Mouse (Mus musculus): ENCODE results near the gene Tpm1.

The Tpm1 gene

DNA sequence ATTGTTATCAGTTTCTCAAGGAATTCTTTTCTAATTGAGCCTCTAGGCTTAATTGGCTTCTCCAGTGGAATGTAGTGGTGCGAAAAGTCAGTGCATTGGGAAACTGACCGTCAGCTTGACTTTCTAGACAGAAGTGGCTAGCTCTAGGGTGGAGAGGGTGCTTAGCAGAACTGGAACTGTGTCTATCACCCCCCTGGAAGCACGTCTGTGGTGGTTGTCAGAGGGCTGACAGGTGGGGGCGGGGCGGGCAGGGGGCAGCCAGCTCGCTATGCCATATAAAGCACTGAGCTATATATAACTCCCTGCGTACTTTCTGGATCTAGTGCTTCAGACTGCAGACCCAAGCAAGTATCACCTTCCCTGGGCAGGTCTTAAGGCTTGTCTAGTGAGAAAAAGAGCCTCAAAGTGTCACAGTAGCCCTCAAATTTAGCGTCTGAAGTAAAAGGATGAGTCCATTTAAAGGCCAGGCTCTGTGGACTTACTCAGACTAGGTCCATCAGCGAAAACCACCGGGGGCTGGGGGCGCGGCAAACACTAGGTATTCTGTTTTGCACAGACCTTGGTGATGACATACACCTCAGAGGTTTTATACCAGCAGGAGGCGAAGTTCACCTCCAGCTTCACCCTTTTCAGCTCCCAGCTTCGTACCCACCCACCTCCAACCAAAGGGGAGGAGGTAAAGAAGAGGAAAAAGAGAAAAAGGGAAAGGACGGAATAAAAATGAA is 2.2 kb downstream of the Tpm1 start:
- DNase-seq (ENCODE audit: low spot score) = no peak

GRCm38 (mm10) chr9:67045966-67046602 is 3.1 kb downstream of the Tpm1 start:
- no peak for DNase-seq (ENCODE audit: low spot score)

DNA sequence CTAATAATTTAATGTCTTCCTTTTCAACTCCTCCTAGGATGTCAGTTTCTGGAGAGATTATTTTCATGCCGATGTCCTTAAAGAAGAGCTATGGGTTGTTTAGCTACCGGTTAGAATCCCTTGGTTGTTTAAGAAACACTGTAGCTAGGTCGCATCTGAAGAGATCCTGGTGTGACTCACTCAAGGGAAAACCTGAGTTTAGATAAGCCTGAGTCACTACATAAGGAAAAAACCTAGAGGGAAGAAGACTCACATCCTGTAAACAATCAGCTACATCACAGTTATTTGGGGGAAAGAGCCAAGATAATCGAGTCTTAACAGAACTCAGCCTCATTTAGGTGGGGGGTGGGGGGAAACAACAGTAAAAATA is 3.9 kb downstream of the Tpm1 start:
- DNase-seq (ENCODE audit: low spot score) = no peak

- DNase-seq (ENCODE audit: low spot score) = peak; percentile 69
These were observed 4.5 kb downstream of the Tpm1 start for GRCm38 (mm10) chr9:67044551-67045305.

GRCm38 (mm10) chr9:67043231-67044199 is 5.7 kb downstream of the Tpm1 start:
- peak; percentile 96 for DNase-seq (ENCODE audit: low spot score)

GRCm38 (mm10) chr9:67042813-67043207 is 6.4 kb downstream of the Tpm1 start:
- DNase-seq (ENCODE audit: low spot score) = no peak

DNA sequence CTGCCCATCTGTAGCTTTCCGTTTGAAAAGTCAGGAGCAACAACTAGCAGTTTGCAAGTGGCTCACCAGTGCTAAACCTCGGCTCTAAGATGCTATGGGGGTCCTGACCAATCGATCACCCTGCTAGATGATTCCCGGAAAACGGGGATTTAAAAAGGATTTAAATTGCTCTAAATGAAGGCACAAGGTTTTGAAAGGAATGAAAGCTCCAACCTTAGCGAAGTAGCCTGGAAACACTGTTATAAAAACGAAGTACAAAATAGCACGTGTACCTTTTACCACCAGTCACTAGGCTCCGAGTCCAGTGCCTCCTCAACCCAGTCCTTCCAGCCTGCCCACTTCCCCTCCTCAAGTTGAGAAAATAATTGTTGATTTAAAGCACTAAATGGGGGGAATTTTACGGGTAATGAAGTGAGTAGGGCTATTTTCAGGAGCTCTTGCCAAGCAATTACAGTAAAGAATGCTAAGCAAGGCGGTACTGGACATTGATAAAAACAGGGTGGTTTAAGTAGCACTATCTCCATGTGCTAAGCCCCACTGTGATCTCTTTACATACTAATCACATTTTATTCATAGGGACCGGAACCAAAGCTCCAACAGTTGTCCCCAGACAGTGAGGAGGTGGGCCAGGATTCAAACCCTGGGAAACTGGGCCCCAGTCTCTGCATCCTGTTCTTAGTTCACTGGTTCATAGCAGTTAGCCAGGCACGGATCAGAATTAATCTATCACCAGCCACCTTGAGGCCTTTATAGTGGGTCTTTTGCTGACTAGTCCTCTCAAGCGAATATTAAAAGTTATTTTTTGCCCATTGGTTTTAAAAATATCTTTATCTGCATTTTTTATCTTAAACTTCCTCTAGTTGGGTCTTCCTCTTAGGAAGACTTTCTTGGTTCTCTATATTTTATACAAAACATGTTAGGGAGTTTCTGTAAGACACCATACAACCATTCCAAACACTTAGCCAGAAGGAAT is 7.1 kb downstream of the Tpm1 start:
- no peak for DNase-seq (ENCODE audit: low spot score)

DNA sequence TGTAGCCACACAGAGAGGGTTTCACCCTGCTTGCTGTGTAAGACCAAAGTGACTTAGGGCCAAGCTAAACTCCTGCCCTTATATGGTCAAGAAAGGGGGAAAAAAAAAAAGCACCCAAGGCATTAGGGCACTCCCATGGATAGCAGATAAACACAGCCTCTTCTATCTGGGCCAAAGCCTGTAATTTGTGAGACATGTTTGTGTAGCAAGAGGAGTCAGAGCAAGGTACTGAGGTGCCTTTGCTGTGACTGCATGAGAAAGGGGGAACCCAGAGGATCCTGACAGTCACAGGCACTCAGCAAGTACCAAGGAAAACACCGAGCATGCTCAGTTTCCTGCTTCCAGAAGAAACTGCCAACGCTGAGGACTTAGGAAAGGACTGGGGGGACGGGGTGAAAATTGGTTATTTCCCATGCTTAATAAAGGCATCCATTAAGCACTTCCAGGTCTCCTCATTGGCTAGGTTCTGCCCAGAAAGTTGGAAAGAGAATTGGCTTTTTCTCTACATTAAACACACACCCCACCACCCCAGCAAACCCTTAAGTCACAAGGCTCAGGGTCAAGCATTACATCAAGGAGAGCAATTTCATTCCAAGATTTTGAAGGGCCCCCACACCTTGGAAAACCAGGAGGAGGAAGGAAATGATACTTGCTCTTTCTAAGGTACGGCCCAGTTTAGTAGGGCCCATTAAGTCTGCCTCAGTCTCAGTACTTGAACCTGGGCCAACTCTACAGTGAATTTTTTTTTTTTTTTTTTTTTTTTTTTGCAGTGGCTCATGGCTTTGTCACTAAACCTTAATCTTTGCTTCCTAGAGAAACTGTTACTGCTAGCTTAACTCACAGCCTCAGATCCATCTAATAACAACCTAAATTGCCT is 8.0 kb downstream of the Tpm1 start:
- DNase-seq (ENCODE audit: low spot score) = no peak

DNA sequence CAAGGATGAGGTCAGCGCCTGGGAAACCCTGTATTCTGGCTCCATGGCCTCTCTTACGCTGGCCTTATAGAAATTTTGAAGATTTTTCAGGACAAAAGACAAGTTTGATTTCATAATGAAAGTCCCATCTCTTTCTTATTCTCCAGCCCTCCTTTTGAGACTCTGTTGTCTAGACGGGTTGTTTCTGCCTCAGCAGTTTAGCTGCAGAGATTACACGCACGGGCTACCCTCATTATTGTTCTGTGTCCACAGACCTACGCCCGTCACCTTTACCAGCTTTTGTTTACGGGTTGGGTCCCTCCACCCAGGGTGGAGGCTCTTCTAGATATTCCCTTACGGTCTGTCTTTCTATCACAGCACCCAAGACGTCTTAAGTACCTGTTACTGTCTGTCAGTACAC is 9.3 kb downstream of the Tpm1 start:
- DNase-seq (ENCODE audit: low spot score) = no peak

- no peak for DNase-seq (ENCODE audit: low spot score)
These were observed 10.5 kb downstream of the Tpm1 start for GRCm38 (mm10) chr9:67038686-67039085.

DNA sequence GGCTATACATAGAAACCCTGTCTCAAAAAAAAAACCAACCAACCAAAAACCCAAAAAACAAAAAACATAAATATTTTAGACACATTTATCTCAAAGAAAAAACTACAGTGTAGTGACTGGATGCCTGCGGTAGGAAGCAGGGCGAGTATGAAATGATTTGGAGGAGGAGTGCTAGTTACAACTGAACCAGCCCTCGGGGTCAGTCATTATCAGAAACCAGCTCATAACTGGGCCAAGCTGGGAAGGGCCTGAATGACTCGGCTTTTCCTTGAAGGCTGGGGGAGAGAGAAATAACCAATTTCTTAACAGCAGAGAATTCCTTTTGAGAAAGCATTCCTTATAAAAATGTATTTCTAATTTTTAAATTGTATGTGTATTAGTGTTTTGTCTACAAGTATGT is 11.5 kb downstream of the Tpm1 start:
- no peak for DNase-seq (ENCODE audit: low spot score)

DNA sequence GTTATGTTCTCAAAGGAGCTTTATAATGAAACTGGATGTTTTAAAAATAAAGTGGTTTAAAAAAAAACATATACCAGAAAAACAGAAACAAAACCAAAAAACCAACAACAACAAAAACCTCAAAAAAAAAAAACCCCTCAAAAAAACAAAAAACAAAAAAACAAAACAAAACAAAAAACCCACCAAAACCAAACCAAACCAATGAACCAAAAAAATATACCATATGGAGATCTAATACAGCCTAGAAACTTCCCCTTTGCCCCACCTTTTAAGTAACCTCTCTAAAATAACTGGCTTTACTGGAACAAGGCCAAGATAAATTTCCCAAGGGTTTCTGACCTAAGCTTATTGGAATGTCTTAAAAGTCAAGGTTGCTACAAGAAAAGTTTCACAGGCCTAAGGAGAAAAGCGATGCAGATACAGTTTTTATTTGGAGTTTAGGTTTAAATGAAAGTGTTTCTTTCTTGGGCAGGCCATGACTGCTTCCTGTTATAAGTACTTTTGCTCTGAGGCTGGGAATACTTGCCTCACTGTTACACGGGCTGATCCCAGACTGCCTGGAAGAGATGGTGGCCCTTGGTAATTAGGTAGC is 12.6 kb downstream of the Tpm1 start:
- DNase-seq (ENCODE audit: low spot score) = no peak

DNA sequence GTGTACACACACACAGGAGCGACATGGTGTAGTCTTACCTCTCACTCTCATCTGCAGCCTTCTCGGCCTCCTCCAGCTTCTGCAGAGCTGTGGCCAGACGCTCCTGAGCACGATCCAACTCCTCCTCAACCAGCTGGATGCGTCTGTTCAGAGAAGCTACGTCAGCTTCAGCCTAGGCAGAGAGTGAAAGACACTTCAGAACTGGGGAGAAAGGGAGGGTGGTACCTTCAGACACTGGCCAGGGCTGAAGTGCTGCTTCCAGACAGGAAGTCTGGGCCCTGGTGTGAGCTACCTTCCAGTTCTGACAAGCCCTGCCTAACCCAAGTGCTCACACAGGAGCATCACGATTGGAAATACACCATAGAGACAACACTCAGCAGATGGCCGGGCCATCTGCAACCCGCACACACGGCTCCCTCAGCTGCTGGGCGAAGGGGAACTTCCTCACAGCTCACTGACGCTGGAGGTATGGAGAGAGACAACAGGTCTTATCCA is 13.2 kb downstream of the Tpm1 start:
- DNase-seq (ENCODE audit: low spot score) = no peak

GRCm38 (mm10) chr9:67034677-67035076 is 14.5 kb downstream of the Tpm1 start:
- no peak for DNase-seq (ENCODE audit: low spot score)

- no peak for DNase-seq (ENCODE audit: low spot score)
These were observed 16.2 kb downstream of the Tpm1 start for GRCm38 (mm10) chr9:67033016-67033415.

DNA sequence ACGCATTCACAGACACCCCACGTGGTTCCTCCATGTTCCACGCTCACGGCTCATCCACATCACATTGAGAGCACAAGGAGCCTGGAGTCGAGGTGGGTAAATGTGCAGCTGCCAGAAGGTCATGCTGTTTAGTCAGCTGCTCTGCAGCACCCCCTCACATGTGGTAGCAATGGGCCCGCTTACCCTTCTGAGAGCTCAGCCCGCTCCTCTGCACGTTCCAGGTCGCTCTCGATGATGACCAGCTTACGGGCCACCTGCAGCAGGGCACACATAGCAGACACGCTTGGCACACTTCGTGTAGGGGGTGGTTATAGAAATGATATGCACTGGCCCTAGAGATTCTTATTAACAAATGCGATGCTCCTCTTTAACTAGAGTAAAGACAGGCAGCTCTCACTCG is 16.6 kb downstream of the Tpm1 start:
- DNase-seq (ENCODE audit: low spot score) = no peak

DNA sequence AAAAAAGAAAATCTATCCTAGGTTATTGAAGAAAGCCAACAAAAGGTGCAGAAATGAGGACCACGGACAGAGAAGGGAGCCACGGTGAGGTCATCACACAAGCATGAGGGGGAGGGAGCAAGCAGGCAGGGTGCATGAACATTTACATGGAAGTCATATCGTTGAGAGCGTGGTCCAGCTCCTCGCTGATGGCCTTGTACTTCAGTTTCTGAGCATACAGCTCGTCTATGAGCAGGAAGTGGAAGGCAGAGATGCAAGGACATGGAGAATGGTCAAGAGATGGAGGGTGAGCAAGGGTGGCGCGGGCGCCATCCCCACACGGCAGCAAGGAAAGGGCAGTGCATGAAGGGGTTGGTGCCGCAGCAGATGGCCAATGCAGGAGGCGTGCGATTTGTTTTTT is 19.7 kb downstream of the Tpm1 start:
- DNase-seq (ENCODE audit: low spot score) = no peak

- no peak for DNase-seq (ENCODE audit: low spot score)
These were observed 20.3 kb downstream of the Tpm1 start for GRCm38 (mm10) chr9:67028929-67029328.

DNA sequence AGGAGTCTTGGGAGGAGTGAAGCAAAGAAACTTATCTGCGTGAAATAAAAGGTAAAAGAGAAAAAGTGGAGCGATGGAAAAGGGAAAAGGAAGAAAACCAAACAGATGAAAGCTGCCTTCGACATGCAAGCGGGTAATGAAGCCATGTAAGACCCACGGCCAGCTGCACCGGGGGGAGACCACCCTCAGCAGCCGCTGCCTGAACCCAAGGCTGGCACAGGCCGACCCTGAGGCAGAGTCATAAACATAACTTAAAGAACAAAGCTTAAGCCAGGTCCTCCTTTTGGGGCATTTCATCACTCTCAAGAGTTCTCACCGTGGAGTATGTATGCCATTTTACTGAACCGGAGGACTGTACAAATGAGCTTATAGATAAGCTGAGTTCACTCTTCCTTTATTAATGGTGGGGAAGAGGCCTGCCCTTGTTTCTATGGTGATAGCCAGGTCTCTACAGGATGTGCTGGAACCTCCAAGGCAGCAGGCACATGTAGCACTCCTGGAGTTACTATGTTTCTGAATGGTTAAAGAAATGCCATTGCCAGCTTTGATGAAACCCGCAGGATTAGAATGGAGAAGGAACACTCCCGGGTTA is 21.0 kb downstream of the Tpm1 start:
- DNase-seq (ENCODE audit: low spot score) = no peak
